Mouse (Mus musculus) E14TG2a.4 (cell line): ENCODE measurements around the gene Tmem110.

ENCODE experiments used
- CTCF ChIP-seq: conservative IDR thresholded peaks from 2 replicates; pipeline ENCODE4 v1.5.1; 2014; ENCODE audit warnings: low read length
- POU5F1 ChIP-seq: IDR thresholded peaks from 2 replicates; pipeline ENCODE4 v1.6.1; 2014; ENCODE audit warnings: low read length, borderline replicate concordance

DNA sequence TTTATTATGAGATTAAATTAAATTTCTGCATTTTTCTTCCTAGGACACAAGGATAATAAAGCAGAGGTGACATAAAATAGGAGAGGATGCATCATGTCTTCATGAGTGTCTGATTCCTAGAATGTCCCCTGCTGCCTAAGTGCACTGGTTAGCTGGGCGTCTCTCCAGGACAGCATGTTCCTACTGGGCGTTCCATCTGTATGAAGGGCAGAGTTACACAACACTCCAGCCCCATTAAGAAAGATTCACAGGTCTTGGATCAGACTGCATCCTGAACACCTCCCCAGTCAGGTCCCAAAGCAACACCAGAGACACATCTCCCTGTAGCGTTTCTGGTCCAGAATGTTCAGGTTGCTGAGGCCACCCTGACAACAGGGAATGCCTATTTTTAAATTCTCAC is 29.9 kb downstream of the Tmem110 start:
- TF ChIP-seq CTCF (no peak), POU5F1 (no peak)
